Mouse (Mus musculus): ENCODE results near the gene Ryk. TPM values are rescaled to one million over a fixed set of nuclear protein-coding genes. Genes with fewer than 3 reads are reported as not detected.
A peak's percentile ranks its signal among the peaks of the same experiment; 100 is the strongest.

Gene Ryk
- polyA plus RNA-seq, 1 experiment, result 42.7 TPM

GRCm38 (mm10) chr9:102924627-102925316 is 90.1 kb downstream of the Ryk start:
- 72% methylated on average over 15 of the region's 15 CpGs for WGBS
- TF ChIP-seq CTCF (conservative IDR thresholded peaks at IDR 0.05; ENCODE audit: insufficient read depth, insufficient read length, low read depth, low read length) (no peak), POLR2A (IDR thresholded peaks at IDR 0.05; ENCODE audit: low read depth, low read length) (no peak)
- H3K27ac ChIP-seq (ENCODE audit: insufficient read depth, low read depth, low read length), result no peak overlapping the region

GRCm38 (mm10) chr9:102926137-102926536 is 91.4 kb downstream of the Ryk start:
- DNase-seq, result peak; percentile 75

More at GRCm38 (mm10) chr9:102924627-102925316, 90.1 kb downstream of the Ryk start:
- Histone ChIP-seq H3K27me3 (replicated peaks; ENCODE audit: control insufficient read depth, insufficient read depth, low read length) (no peaks in the 10 kb centered on the region), H3K4me1 (ENCODE audit: control insufficient read depth, insufficient read depth, low read length) (peaks cover 6% of the 10 kb centered on the region), H3K36me3 (ENCODE audit: control insufficient read depth, insufficient read depth, low read length) (no peaks in the 10 kb centered on the region), H3K4me3 (ENCODE audit: insufficient read depth, low read depth, low read length) (no peak overlapping the region)
- no peak for DNase-seq

DNA sequence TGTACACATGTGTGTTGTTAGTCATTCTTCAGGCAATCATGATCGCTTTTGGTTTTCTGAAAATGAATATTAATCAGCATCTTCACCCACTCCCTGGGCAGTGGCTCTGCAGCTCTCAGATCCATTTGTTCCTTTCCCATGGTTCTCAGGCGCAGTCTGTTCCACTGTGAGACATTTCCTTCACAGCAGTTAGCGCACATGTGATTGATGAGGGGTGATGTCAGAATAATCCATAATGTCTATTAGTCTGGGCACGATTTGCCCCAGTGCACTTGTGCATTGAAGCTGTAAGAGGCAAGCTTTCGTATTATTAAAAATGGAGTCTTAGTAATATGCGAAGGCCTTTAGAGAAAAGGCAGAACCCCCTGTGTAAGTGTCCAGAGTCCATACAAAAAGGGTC is 95.1 kb downstream of the Ryk start:
- no peak for TF ChIP-seq POLR2A (IDR thresholded peaks at IDR 0.05; ENCODE audit: low read depth, low read length)
- TF ChIP-seq CTCF (conservative IDR thresholded peaks at IDR 0.05; ENCODE audit: insufficient read depth, insufficient read length, low read depth, low read length), result no peak
- WGBS, result 74% methylated on average over 6 of the region's 6 CpGs
- Histone ChIP-seq H3K36me3 (ENCODE audit: control insufficient read depth, insufficient read depth, low read length) (no peaks in the 10 kb centered on the region), H3K4me1 (ENCODE audit: control insufficient read depth, insufficient read depth, low read length) (peaks cover 6% of the 10 kb centered on the region), H3K27ac (ENCODE audit: insufficient read depth, low read depth, low read length) (no peak overlapping the region), H3K27me3 (replicated peaks; ENCODE audit: control insufficient read depth, insufficient read depth, low read length) (no peaks in the 10 kb centered on the region), H3K4me3 (ENCODE audit: insufficient read depth, low read depth, low read length) (no peak overlapping the region)
- no peak for DNase-seq

More at GRCm38 (mm10) chr9:102926137-102926536, 91.4 kb downstream of the Ryk start:
- no peaks in the 10 kb centered on the region for H3K36me3 ChIP-seq (ENCODE audit: control insufficient read depth, insufficient read depth, low read length)
- H3K27me3 ChIP-seq (replicated peaks; ENCODE audit: control insufficient read depth, insufficient read depth, low read length), result no peaks in the 10 kb centered on the region
- whole genome bisulfite sequencing, result 60% methylated on average over 3 of the region's 3 CpGs
- peaks cover 6% of the 10 kb centered on the region for H3K4me1 ChIP-seq (ENCODE audit: control insufficient read depth, insufficient read depth, low read length)
- H3K27ac ChIP-seq (ENCODE audit: insufficient read depth, low read depth, low read length), result no peak overlapping the region
- no peak overlapping the region for H3K4me3 ChIP-seq (ENCODE audit: insufficient read depth, low read depth, low read length)
- TF ChIP-seq CTCF (conservative IDR thresholded peaks at IDR 0.05; ENCODE audit: insufficient read depth, insufficient read length, low read depth, low read length), result no peak
- TF ChIP-seq POLR2A (IDR thresholded peaks at IDR 0.05; ENCODE audit: low read depth, low read length), result no peak

GRCm38 (mm10) chr9:102933925-102934721 is 99.4 kb downstream of the Ryk start:
- no peak overlapping the region for H3K4me3 ChIP-seq (ENCODE audit: insufficient read depth, low read depth, low read length)
- H3K27ac ChIP-seq (ENCODE audit: insufficient read depth, low read depth, low read length), result no peak overlapping the region
- no peaks in the 10 kb centered on the region for H3K4me1 ChIP-seq (ENCODE audit: control insufficient read depth, insufficient read depth, low read length)
- H3K36me3 ChIP-seq (ENCODE audit: control insufficient read depth, insufficient read depth, low read length), result no peaks in the 10 kb centered on the region
- no peaks in the 10 kb centered on the region for H3K27me3 ChIP-seq (replicated peaks; ENCODE audit: control insufficient read depth, insufficient read depth, low read length)
- DNase-seq, result no peak
- TF ChIP-seq CTCF (conservative IDR thresholded peaks at IDR 0.05; ENCODE audit: insufficient read depth, insufficient read length, low read depth, low read length) (no peak), POLR2A (IDR thresholded peaks at IDR 0.05; ENCODE audit: low read depth, low read length) (no peak)
- 58% methylated on average over 20 of the region's 20 CpGs for WGBS

- WGBS, result 80% methylated on average over 4 of the region's 4 CpGs
- TF ChIP-seq CTCF (conservative IDR thresholded peaks at IDR 0.05; ENCODE audit: insufficient read depth, insufficient read length, low read depth, low read length), result no peak
- TF ChIP-seq POLR2A (IDR thresholded peaks at IDR 0.05; ENCODE audit: low read depth, low read length), result no peak
- no peak overlapping the region for H3K27ac ChIP-seq (ENCODE audit: insufficient read depth, low read depth, low read length)
- H3K4me3 ChIP-seq (ENCODE audit: insufficient read depth, low read depth, low read length), result no peak overlapping the region
- no peaks in the 10 kb centered on the region for H3K27me3 ChIP-seq (replicated peaks; ENCODE audit: control insufficient read depth, insufficient read depth, low read length)
- no peaks in the 10 kb centered on the region for H3K36me3 ChIP-seq (ENCODE audit: control insufficient read depth, insufficient read depth, low read length)
- no peak for DNase-seq
- H3K4me1 ChIP-seq (ENCODE audit: control insufficient read depth, insufficient read depth, low read length), result no peaks in the 10 kb centered on the region
Measured at GRCm38 (mm10) chr9:102942221-102942620, 107.5 kb downstream of the Ryk start.

GRCm38 (mm10) chr9:102944891-102945290 is 110.2 kb downstream of the Ryk start:
- no peaks in the 10 kb centered on the region for H3K4me1 ChIP-seq (ENCODE audit: control insufficient read depth, insufficient read depth, low read length)
- no peaks in the 10 kb centered on the region for H3K27me3 ChIP-seq (replicated peaks; ENCODE audit: control insufficient read depth, insufficient read depth, low read length)
- H3K36me3 ChIP-seq (ENCODE audit: control insufficient read depth, insufficient read depth, low read length), result no peaks in the 10 kb centered on the region
- no peak overlapping the region for H3K4me3 ChIP-seq (ENCODE audit: insufficient read depth, low read depth, low read length)
- TF ChIP-seq CTCF (conservative IDR thresholded peaks at IDR 0.05; ENCODE audit: insufficient read depth, insufficient read length, low read depth, low read length), result no peak
- TF ChIP-seq POLR2A (IDR thresholded peaks at IDR 0.05; ENCODE audit: low read depth, low read length), result no peak
- 94% methylated on average over 9 of the region's 9 CpGs for WGBS
- no peak overlapping the region for H3K27ac ChIP-seq (ENCODE audit: insufficient read depth, low read depth, low read length)
- DNase-seq, result no peak

- WGBS, result 82% methylated on average over 12 of the region's 12 CpGs
- H3K27ac ChIP-seq (ENCODE audit: insufficient read depth, low read depth, low read length), result no peak overlapping the region
- no peaks in the 10 kb centered on the region for H3K27me3 ChIP-seq (replicated peaks; ENCODE audit: control insufficient read depth, insufficient read depth, low read length)
- no peaks in the 10 kb centered on the region for H3K36me3 ChIP-seq (ENCODE audit: control insufficient read depth, insufficient read depth, low read length)
- no peak for TF ChIP-seq POLR2A (IDR thresholded peaks at IDR 0.05; ENCODE audit: low read depth, low read length)
- no peak for TF ChIP-seq CTCF (conservative IDR thresholded peaks at IDR 0.05; ENCODE audit: insufficient read depth, insufficient read length, low read depth, low read length)
- no peak overlapping the region for H3K4me3 ChIP-seq (ENCODE audit: insufficient read depth, low read depth, low read length)
- no peaks in the 10 kb centered on the region for H3K4me1 ChIP-seq (ENCODE audit: control insufficient read depth, insufficient read depth, low read length)
- DNase-seq, result no peak
Measured at GRCm38 (mm10) chr9:102946469-102947015, 111.8 kb downstream of the Ryk start.
